Comparison of ENCODE assay signal across 27 mouse cellular contexts in the genomic region with DNA sequence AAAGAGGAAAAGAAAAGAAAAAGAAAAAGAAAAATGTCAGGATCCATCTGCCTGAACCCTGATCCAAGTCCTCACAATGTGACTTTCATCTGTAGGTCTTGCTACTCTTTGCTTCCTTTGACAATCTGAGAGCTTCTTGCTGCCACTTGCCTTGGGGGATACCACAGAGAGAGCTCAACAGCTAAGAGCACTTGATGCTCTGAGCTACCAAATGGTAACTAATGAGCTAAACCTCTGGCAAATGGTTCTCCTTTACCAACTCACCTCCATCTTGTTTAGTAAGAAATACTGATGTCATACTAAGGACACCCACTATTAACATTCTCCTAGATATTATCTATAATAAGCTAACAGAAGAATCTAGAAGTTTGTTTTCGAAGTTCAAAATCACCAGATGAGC. TPM values are rescaled to one million over a fixed set of nuclear protein-coding genes. Genes with fewer than 3 reads are reported as not detected.
"Had no signal": no experiment of that assay in that cellular context is flagged by ENCODE, and none has a peak within 500 bp of the region (broad histone marks: within the 10 kb centered on the region; RNA-seq: fewer than 3 reads in every experiment).

No protein-coding gene starts in this region.

- DNase-seq: gastrocnemius, postnatal 14 days; gastrocnemius, postnatal 36 days; heart, adult 2 months; heart, postnatal 14 days; heart, postnatal 36 days; kidney, adult 18-20 months; kidney, adult 9 months; kidney, postnatal 14 days; kidney, postnatal 36 days; layer of hippocampus, adult 9-11 months; layer of hippocampus, postnatal 36 days; left cerebral cortex, postnatal 4 days had no signal

- ATAC-seq: hindbrain, postnatal 0 days; intestine, postnatal 0 days had no signal

- H3K27ac ChIP-seq: heart, adult 2 months; heart, embryonic 13.5 days; heart, embryonic 15.5 days; hindbrain, embryonic 13.5 days; hindbrain, embryonic 15.5 days; hindbrain, postnatal 0 days; intestine, embryonic 15.5 days; kidney, embryonic 15.5 days; kidney, postnatal 0 days; limb, embryonic 13.5 days; limb, embryonic 15.5 days had no signal

- H3K4me3 ChIP-seq: heart, adult 2 months; heart, embryonic 13.5 days; heart, embryonic 15.5 days; hindbrain, embryonic 13.5 days; hindbrain, embryonic 15.5 days; intestine, embryonic 15.5 days; kidney, embryonic 15.5 days; limb, embryonic 13.5 days; limb, embryonic 15.5 days had no signal

- H3K36me3 ChIP-seq: heart, embryonic 13.5 days; heart, embryonic 15.5 days; hindbrain, embryonic 13.5 days; hindbrain, embryonic 15.5 days; intestine, embryonic 15.5 days; kidney, embryonic 15.5 days; limb, embryonic 13.5 days; limb, embryonic 15.5 days had no signal

- H3K27me3 ChIP-seq: heart, embryonic 13.5 days; heart, embryonic 15.5 days; hindbrain, embryonic 13.5 days; hindbrain, embryonic 15.5 days; intestine, embryonic 15.5 days; kidney, embryonic 15.5 days; limb, embryonic 15.5 days had no signal

- H3K4me1 ChIP-seq: heart, embryonic 13.5 days; heart, embryonic 15.5 days; hindbrain, embryonic 13.5 days; hindbrain, embryonic 15.5 days; intestine, embryonic 15.5 days; kidney, embryonic 15.5 days; limb, embryonic 13.5 days; limb, embryonic 15.5 days had no signal

RNA-seq across cellular contexts. Expression of a gene that starts 15.2 kb away (rescaled TPM):
- polyA plus RNA-seq: heart, embryonic 11.5 days; heart, embryonic 13.5 days; heart, postnatal 0 days; hindbrain, embryonic 11.5 days; hindbrain, embryonic 13.5 days; hindbrain, embryonic 15.5 days; hindbrain, postnatal 0 days; kidney, embryonic 15.5 days; limb, embryonic 11.5 days; limb, embryonic 13.5 days; limb, embryonic 15.5 days had no signal

RNA-seq across cellular contexts. Expression of a gene that starts 15.3 kb away (rescaled TPM):
- polyA plus RNA-seq: heart, adult 2 months; hindbrain, embryonic 11.5 days; hindbrain, embryonic 13.5 days; hindbrain, postnatal 0 days; limb, embryonic 11.5 days had no signal
